8 mouse cellular contexts compared by ENCODE assay signal in genomic region chrX:48019940-48020339, GRCm38 (mm10). TPM values are rescaled to one million over a fixed set of nuclear protein-coding genes. Genes with fewer than 3 reads are reported as not detected.
A peak's percentile ranks its signal among the peaks of the same experiment; 100 is the strongest.
DNase-seq lines count a peak whose midpoint lies in the region; ATAC-seq lines count a peak whose summit lies in the region.

No protein-coding gene starts in this region.

- H3K9me3 ChIP-seq in limb, embryonic 11.5 days (ENCODE audit: control insufficient read depth, low read length), result no peaks in the 10 kb centered on the region

- no peak overlapping the region for H3K4me3 ChIP-seq in limb, embryonic 11.5 days (ENCODE audit: low read depth, low read length)

- no peak for ATAC-seq in limb, embryonic 11.5 days (ENCODE audit: insufficient number of reproducible peaks, low FRiP score, low TSS enrichment, low read depth)

- peak; percentile 15 for DNase-seq in 3134 (ENCODE audit: extremely low read depth, insufficient read length, low spot score)
- peak; percentile 12 for DNase-seq in MN1 (ENCODE audit: low spot score)
- peak; percentile 87 to 90 for DNase-seq in cerebellum, postnatal 14 days
- peak; percentile 26 for DNase-seq in gastrocnemius, postnatal 25 days
- peak; percentile 75 for DNase-seq in kidney, adult 9 months
- DNase-seq in limb, embryonic 11.5 days (ENCODE audit: low spot score), result peak; percentile 77
- DNase-seq in ovary, postnatal 36 days (ENCODE audit: low spot score), result peak; percentile 60
- peak; percentile 66 to 67 for DNase-seq in thymus, postnatal 36 days

- H3K4me2 ChIP-seq in limb, embryonic 11.5 days (ENCODE audit: low read depth, severe bottlenecking), result no peak overlapping the region

- 19% methylated on average over 5 of the region's 5 CpGs for WGBS in limb, embryonic 11.5 days

- no peaks in the 10 kb centered on the region for H3K27me3 ChIP-seq in limb, embryonic 11.5 days (ENCODE audit: control insufficient read depth, insufficient read depth, low read length)

- H3K4me1 ChIP-seq in limb, embryonic 11.5 days (ENCODE audit: control insufficient read depth, insufficient read depth, low read length), result no peaks in the 10 kb centered on the region

- H3K36me3 ChIP-seq in limb, embryonic 11.5 days (ENCODE audit: control insufficient read depth, insufficient read depth, low read length), result no peaks in the 10 kb centered on the region

- no peak overlapping the region for H3K27ac ChIP-seq in limb, embryonic 11.5 days (replicated peaks; ENCODE audit: low read depth, low read length)

- no peak overlapping the region for H3K9ac ChIP-seq in limb, embryonic 11.5 days (ENCODE audit: low read length)

RNA-seq across cellular contexts. Expression of gene Apln, which starts 14.7 kb away (rescaled TPM):
- total RNA-seq in gastrocnemius, postnatal 25 days (2021), result 1 to 10 TPM; 2.6 to 4.5 TPM
- polyA plus RNA-seq in limb, embryonic 11.5 days (2014; fragmentation: Nextera tagmentation; extraction: Ambion mirVana), result 3.3 and 4.8 TPM in 2 replicates

Comparison
In these comparisons a context has a peak if more than half of its experiments do, and no peak if none do; other contexts are left out.
1. DNase-seq: peak in every context shown above with its lines; median percentile 88 in cerebellum, postnatal 14 days; 77 in limb, embryonic 11.5 days; 75 in kidney, adult 9 months; 66 in thymus, postnatal 36 days; 60 in ovary, postnatal 36 days; 26 in gastrocnemius, postnatal 25 days; 15 in 3134; 12 in MN1.